Mouse (Mus musculus): Measurements from ENCODE around the gene Zdhhc8. TPM values are rescaled to one million over a fixed set of nuclear protein-coding genes. Genes with fewer than 3 reads are reported as not detected.

Gene Zdhhc8
- polyA plus RNA-seq, 1 experiment from 2014 or later, result 0.79 TPM

DNA sequence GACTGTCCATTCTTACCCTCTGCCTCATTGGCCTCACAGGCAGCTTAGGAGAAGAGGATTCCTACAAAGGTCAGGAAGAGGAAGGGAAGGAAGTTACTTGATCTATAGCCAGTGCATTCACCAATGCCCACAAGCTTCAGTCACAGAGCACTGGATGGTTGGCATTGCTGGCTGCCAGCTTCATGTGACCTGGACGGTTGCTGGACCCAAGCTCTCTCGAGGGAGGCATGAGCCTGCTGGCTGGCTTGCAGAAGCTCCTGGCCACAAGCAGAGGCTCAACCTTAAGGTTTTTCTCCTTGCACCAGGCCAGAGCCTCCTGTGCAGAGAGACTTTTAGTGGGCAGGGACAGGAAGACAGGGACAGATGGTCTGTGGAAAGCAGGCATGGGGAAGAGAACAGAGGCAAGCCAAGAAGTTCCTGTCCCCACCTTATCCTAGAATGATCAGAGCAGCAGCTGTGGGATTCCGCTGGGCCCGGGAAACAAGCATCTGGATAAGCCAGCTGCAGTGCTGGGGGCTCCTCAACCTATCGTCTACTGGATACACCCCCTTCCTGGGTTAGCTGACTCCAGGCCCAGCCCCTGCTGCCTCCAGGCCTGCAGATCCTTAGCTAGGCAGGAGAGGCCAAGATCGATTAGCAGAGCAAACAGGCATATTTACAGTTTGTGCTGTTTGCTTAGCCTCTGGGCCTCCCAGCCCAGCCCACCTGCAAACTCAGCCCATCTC is 59.0 kb downstream of the Zdhhc8 start:
- peak overlapping the region; percentile 3 for H3K9ac ChIP-seq (ENCODE audit: low read depth, low read length)
- H3K27me3 ChIP-seq (ENCODE audit: control insufficient read depth, insufficient read depth, low read depth, low read length), result no peaks in the 10 kb centered on the region
- no peak overlapping the region for H3K4me3 ChIP-seq (ENCODE audit: low read depth, low read length)
- no peaks in the 10 kb centered on the region for H3K9me3 ChIP-seq (replicated peaks; ENCODE audit: control insufficient read depth, low read length)
- no peaks in the 10 kb centered on the region for H3K36me3 ChIP-seq (ENCODE audit: control insufficient read depth, insufficient read depth)
- peak overlapping the region; percentile 11; the same call in 1 of the 2 replicates for H3K4me2 ChIP-seq (ENCODE audit: low read depth, low read length)
- H3K4me1 ChIP-seq (ENCODE audit: control insufficient read depth, low read depth, low read length), result peaks cover 4% of the 10 kb centered on the region
- H3K27ac ChIP-seq (ENCODE audit: low read length), result no peak overlapping the region
- 17% methylated on average over 6 of the region's 6 CpGs for WGBS (ENCODE audit: insufficient replicate concordance)
- ATAC-seq (ENCODE audit: low read depth), result peak; percentile 83

DNA sequence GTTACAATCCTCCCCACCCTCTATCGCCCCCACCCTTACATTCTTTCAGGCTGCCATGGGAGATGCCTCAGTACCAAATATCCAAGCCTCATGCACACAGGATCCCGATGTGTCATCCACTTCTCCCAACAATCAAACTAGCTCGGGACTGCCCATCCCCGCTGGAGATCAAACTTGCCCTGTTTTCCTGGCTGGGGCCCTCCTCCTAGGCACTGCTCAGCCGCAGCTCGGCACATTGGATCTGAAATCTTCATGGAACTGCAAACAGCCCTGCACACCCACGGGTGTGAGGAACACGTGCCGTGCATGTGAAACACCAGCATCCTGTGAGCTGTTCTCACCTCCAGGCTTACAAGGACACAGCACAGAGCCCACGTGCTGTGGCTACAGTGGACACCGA is 61.1 kb downstream of the Zdhhc8 start:
- H3K27ac ChIP-seq (ENCODE audit: low read length), result no peak overlapping the region
- no peaks in the 10 kb centered on the region for H3K27me3 ChIP-seq (ENCODE audit: control insufficient read depth, insufficient read depth, low read depth, low read length)
- no peak overlapping the region for H3K4me2 ChIP-seq (ENCODE audit: low read depth, low read length)
- peaks cover 4% of the 10 kb centered on the region for H3K4me1 ChIP-seq (ENCODE audit: control insufficient read depth, low read depth, low read length)
- no peak for ATAC-seq (ENCODE audit: low read depth)
- no peaks in the 10 kb centered on the region for H3K36me3 ChIP-seq (ENCODE audit: control insufficient read depth, insufficient read depth)
- WGBS (ENCODE audit: insufficient replicate concordance), result 67% methylated on average over 11 of the region's 11 CpGs
- no peak overlapping the region for H3K9ac ChIP-seq (ENCODE audit: low read depth, low read length)
- H3K4me3 ChIP-seq (ENCODE audit: low read depth, low read length), result no peak overlapping the region
- H3K9me3 ChIP-seq (replicated peaks; ENCODE audit: control insufficient read depth, low read length), result no peaks in the 10 kb centered on the region

DNA sequence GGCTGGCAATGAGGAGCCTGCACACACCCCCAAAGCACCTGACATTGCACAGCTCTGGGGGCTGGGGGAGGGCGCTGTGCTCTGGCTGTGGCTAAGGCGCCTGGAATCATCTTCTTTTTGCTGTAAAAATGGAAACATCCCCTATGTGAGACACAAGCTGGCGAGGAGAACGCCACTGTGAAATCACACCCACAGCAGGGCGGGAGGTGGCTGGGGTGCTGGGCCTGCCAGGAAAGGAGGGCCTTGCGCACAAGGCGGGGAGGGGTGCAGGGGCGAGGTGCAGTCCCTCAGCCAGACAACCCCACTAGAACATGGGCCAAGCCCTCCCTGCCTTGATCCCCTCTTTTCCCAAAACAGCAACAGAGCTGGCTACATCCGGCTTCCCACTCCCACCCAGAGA is 61.7 kb downstream of the Zdhhc8 start:
- Histone ChIP-seq H3K4me3 (ENCODE audit: low read depth, low read length) (no peak overlapping the region), H3K4me2 (ENCODE audit: low read depth, low read length) (no peak overlapping the region), H3K4me1 (ENCODE audit: control insufficient read depth, low read depth, low read length) (peaks cover 4% of the 10 kb centered on the region), H3K9me3 (replicated peaks; ENCODE audit: control insufficient read depth, low read length) (no peaks in the 10 kb centered on the region), H3K27me3 (ENCODE audit: control insufficient read depth, insufficient read depth, low read depth, low read length) (no peaks in the 10 kb centered on the region), H3K9ac (ENCODE audit: low read depth, low read length) (no peak overlapping the region), H3K27ac (ENCODE audit: low read length) (no peak overlapping the region), H3K36me3 (ENCODE audit: control insufficient read depth, insufficient read depth) (no peaks in the 10 kb centered on the region)
- 62% methylated on average over 9 of the region's 9 CpGs for WGBS (ENCODE audit: insufficient replicate concordance)
- ATAC-seq (ENCODE audit: low read depth), result no peak

DNA sequence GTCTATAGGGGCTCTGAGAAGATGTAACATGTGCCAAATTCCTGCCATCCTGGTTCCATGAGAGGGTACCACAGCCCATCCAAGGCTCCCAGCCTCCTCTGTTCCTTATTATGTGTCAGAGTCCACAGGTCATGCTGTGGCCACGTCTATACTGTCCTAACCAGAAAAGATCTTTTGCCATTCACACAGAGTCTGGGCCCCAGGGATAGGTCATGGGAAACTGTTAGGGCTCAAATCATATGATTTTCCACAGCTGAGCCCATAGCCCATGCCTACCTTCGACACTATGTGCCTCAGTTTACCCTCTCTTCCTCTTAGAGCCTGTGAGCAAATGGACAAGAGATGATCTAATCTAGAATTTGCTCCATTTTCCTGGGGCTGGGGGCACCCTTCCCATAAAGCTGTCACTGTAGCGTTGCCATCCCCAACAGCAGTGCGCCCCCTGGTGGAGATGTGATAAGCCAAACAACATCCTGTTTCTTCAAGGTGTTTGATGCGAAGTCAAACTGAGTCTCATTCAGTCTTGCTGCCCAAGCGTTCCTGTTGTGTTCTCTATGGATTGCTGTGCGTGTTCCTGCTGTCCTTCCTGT is 62.6 kb downstream of the Zdhhc8 start:
- no peak overlapping the region for H3K27ac ChIP-seq (ENCODE audit: low read length)
- peaks cover 4% of the 10 kb centered on the region for H3K4me1 ChIP-seq (ENCODE audit: control insufficient read depth, low read depth, low read length)
- H3K4me2 ChIP-seq (ENCODE audit: low read depth, low read length), result no peak overlapping the region
- no peak for ATAC-seq (ENCODE audit: low read depth)
- H3K9ac ChIP-seq (ENCODE audit: low read depth, low read length), result no peak overlapping the region
- no peak overlapping the region for H3K4me3 ChIP-seq (ENCODE audit: low read depth, low read length)
- H3K9me3 ChIP-seq (replicated peaks; ENCODE audit: control insufficient read depth, low read length), result no peaks in the 10 kb centered on the region
- WGBS (ENCODE audit: insufficient replicate concordance), result 7% methylated on average over 7 of the region's 7 CpGs
- no peaks in the 10 kb centered on the region for H3K36me3 ChIP-seq (ENCODE audit: control insufficient read depth, insufficient read depth)
- H3K27me3 ChIP-seq (ENCODE audit: control insufficient read depth, insufficient read depth, low read depth, low read length), result no peaks in the 10 kb centered on the region

MicroRNA genes within 50 kb of the gene (microRNA counts, 519-probe panel; counts per million panel counts)
- microRNA mmu-miR-1306, result 2,389 counts per million, percentile 57 among the panel's probes with 10 or more counts

Small RNAs within 50 kb of the gene (microRNA-seq; reads per million reads assigned to microRNA genes)
- gene Gm24572, result 1.7 reads per million
- 232 reads per million, percentile 62 among the genes with 10 or more reads in this experiment for gene Mir1306

Other genes starting within 250 kb of the Zdhhc8 start
- gene Dgcr6, start 182.3 kb downstream of the Zdhhc8 start, polyA plus RNA-seq (2015; fragmentation: Nextera tagmentation; extraction: Ambion mirVana), result 17.1 and 18.1 TPM in 2 replicates
- 2.2 and 2.3 TPM in 2 replicates for gene Prodh, start 144.9 kb downstream of the Zdhhc8 start, polyA plus RNA-seq (2015; fragmentation: Nextera tagmentation; extraction: Ambion mirVana)
- 0.11 and 0.15 TPM in 2 replicates for gene Rtn4r, start 107.5 kb downstream of the Zdhhc8 start, polyA plus RNA-seq (2015; fragmentation: Nextera tagmentation; extraction: Ambion mirVana)
- not detected in 2 replicates for gene Ccdc188, start 17.3 kb downstream of the Zdhhc8 start, polyA plus RNA-seq (2015; fragmentation: Nextera tagmentation; extraction: Ambion mirVana)
- gene Trmt2a, start 13.5 kb upstream of the Zdhhc8 start, polyA plus RNA-seq (2015; fragmentation: Nextera tagmentation; extraction: Ambion mirVana), result 46.7 and 47.0 TPM in 2 replicates
- gene Ranbp1, start 13.6 kb upstream of the Zdhhc8 start, polyA plus RNA-seq (2015; fragmentation: Nextera tagmentation; extraction: Ambion mirVana), result 188 and 217 TPM in 2 replicates
- gene Gm49776, start 23.2 kb upstream of the Zdhhc8 start, polyA plus RNA-seq (2015; fragmentation: Nextera tagmentation; extraction: Ambion mirVana), result not detected in 2 replicates
- gene Dgcr8, start 54.1 kb upstream of the Zdhhc8 start, polyA plus RNA-seq (2015; fragmentation: Nextera tagmentation; extraction: Ambion mirVana), result 10.5 and 11.3 TPM in 2 replicates
- 52.1 and 54.7 TPM in 2 replicates for gene Tango2, start 113.0 kb upstream of the Zdhhc8 start, polyA plus RNA-seq (2015; fragmentation: Nextera tagmentation; extraction: Ambion mirVana)
- 8.3 and 8.6 TPM in 2 replicates for gene Arvcf, start 113.0 kb upstream of the Zdhhc8 start, polyA plus RNA-seq (2015; fragmentation: Nextera tagmentation; extraction: Ambion mirVana)
- gene Txnrd2, start 191.2 kb upstream of the Zdhhc8 start, polyA plus RNA-seq (2015; fragmentation: Nextera tagmentation; extraction: Ambion mirVana), result 98.3 and 106 TPM in 2 replicates
- 85.1 and 86.9 TPM in 2 replicates for gene Comt, start 191.7 kb upstream of the Zdhhc8 start, polyA plus RNA-seq (2015; fragmentation: Nextera tagmentation; extraction: Ambion mirVana)

Measured in liver, embryonic 16.5 days (tissue).